Mouse (Mus musculus) layer of hippocampus, postnatal 25 days (tissue): ENCODE data around the gene Rbm15. TPM values are rescaled to one million over a fixed set of nuclear protein-coding genes. Genes with fewer than 3 reads are reported as not detected.

Experiments
- DNase-seq, 2 experiments: peaks; one replicate each; pipeline ENCODE4 v3.0.0; 2022; ENCODE audit warnings: mixed read lengths in 2 of 2, low spot score in 1 of 2; ENCODE audit errors: extremely low spot score in 1 of 2
- total RNA-seq, 2 experiments: library from RNA; stranded (reverse); gene quantifications; 2 replicates each; pipeline ENCODE4 v1.2.3; 2021

Gene Rbm15
- total RNA-seq: 10 to 100 TPM; 24.9 to 27.6 TPM

- peak; percentile 86 to 90 for DNase-seq
Observed at GRCm38 (mm10) chr3:107333381-107334201, at the start of gene Rbm15. TSS of gene Rbm15 (minus strand) at chr3:107333673.

GRCm38 (mm10) chr3:107379422-107379821 is 45.9 kb upstream of the Rbm15 start:
- DNase-seq: peak in 1 of 2 experiments; percentile 66

- DNase-seq: no peak
Observed at GRCm38 (mm10) chr3:107378626-107379025, 45.2 kb upstream of the Rbm15 start.

DNA sequence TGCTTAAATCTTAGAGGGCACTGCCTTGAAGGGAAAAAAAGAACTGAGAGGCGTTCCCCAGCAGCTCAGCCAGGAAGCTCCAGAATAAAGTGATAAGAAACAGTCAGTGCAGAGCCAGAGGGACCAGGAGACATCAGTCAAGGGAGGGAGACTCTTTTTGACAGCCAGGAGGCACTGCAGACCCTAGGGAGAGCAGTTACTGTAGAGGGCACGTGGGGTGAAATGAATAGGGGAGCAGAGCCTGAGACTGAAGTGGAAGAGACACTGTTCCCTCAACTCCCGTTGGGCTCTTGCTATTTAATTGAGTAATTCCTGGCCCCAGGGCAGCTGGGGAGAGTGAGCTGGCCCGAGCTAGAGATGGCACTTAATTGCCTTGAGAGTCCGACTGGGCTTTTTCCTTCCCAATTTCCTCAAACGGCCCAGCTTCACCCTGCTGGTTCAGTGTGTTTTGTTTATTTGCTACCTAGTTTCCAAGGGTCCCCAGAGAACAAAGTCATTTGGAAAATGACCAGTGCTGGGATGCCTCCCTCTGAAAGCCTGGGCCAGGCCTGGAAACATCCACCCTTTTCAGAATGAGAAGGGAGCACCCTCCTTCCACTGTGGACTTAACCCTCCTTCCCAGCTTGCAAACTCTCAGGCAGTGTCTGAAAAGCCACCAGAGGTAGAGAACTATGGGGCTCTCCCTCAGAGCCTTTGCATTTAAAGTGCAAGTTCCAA is 41.6 kb upstream of the Rbm15 start:
- DNase-seq: no peak

DNA sequence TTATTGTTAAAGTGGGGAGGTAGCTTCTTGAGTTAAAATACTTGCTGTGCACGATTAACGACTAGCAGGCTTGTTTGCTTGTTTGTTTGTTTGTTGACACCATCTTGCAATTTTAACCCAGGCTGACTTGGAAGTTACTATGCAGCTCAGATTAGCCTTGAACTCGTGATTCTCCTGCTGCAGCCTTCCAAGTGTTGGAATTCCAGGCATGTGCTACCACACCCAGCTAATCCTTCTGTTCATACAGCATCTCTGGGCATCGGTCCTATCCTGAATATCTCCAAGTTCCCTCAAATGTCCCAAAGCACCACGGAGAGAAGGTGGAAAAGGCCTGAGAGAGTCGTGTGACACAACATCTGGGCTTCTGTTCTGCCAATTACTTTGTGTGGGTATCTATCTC is 35.7 kb upstream of the Rbm15 start:
- no peak for DNase-seq

DNA sequence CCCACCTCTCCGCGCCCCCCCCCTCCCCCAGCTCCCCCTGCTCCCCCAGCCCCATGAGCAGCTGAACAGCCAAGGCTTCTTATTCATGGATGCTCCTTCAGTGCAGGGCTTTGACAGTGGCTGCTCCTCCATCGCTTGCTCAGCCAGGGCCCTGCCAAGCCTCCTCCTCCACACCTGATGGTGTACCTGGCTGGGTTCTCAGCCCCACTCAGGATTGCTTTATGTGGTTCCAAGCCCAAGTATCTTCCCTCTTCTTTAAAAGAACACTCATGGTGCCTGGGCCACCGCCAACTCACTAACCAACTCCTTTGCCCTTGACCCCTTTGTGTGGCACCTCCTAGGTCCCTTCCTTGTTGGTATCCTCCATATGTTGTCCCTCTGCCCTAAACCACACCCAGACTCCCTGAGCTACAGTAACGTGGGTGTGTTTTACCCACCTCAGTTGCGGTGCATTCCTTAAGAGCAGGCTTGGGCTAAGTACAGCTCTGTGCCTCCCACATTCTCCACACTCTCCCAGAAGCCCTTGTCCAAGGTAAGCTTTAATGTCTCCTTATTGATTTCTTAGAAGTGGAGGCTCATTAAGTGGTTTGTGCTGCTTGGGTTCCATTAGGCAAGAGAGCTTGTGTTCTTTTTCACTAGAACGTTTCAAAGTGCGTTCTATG is 34.6 kb upstream of the Rbm15 start:
- DNase-seq: no peak

- no peak for DNase-seq
Observed at GRCm38 (mm10) chr3:107365341-107365740, 31.9 kb upstream of the Rbm15 start.

DNA sequence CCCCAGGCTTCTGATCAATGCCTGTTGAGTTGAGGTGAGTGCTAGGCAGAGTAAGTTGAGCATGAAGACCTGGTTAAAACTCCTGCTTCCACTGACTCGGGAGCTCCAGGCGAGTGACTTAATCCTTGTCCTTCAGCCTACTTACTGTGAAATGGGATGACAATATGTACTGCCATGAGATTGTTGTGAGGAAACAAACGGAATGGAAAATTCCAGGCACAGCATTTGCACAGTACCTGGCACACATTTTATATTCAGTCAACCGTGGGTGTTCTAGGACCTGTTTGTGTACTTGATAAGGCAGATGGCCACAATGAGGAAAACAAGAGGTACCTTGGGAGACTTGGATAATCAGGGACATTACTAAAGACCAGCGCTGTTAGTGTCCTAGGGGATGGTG is 29.9 kb upstream of the Rbm15 start:
- no peak for DNase-seq

DNA sequence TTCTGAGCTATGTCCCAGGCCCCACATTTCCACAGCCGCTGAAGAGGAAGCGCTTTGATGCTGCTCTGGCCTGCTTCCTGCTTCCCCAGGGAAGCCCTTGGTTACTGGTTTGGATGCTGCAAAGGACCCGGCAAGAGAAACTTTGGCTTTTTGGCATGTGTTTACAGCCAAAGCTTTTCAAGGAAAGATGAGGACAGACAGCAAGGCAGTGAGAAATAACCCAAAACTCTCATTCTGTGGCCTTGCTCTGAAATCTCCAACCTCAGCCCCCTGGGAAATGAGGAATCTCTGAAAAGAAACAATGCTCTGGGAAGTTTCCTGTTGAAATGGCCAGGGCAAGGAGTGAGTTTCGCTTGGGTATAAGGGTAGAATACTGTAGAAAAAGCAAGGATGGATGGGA is 26.9 kb upstream of the Rbm15 start:
- no peak for DNase-seq

- DNase-seq: no peak
Observed at GRCm38 (mm10) chr3:107357700-107358234, 24.3 kb upstream of the Rbm15 start.

DNA sequence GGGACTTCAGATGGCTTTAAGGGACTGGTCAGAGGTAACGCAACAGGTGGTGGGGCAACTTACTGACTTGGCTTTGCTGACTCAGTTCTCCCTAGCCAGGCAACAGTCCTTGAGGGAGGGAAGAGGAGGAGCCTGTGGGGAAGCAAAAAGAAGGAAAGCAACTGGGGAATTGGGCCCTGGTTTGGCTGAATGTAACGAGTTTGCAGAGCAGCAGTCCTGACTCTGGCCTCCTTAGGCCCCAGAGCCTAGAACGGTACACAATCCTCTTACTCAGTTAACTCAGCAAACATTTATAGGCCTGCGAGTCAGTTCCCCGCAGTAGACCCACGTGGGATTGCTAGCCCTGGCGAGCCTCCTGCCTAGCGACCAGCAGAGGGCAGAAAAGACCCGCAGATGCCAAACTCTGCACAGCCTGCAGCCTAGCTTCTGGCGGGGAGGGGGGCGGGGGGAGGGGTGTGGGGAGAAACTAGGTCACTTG is 23.5 kb upstream of the Rbm15 start:
- DNase-seq: peak; percentile 62 to 83

DNA sequence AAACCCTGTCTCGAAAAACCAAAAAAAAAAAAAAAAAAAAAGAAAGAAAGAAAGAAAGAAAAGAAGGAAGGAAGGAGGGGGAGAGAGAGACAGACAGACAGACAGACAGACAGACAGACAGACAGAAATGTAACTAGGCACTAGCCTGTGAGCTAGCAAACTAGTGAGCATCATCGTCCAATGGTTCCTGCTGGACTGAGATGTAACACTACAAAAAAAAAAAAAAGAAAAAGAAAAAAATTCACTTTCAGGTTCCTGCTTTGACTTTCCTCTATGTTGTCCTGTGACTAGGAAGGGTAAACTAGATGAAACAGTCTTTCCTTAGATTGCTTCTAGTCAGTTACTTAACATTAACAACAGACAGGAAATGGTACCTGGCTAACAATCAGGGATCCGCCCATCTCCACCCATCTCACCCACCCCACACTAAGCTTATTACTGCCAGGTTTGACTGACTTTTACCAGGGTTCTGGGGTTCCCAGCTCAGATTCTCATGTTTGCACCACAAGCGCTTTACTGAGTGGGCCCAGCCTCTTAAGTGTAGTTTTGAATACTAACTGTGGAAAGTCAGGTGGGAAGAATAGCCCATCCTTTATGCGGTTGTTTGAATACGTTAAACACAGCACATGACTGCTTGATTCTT is 22.3 kb upstream of the Rbm15 start:
- no peak for DNase-seq

DNA sequence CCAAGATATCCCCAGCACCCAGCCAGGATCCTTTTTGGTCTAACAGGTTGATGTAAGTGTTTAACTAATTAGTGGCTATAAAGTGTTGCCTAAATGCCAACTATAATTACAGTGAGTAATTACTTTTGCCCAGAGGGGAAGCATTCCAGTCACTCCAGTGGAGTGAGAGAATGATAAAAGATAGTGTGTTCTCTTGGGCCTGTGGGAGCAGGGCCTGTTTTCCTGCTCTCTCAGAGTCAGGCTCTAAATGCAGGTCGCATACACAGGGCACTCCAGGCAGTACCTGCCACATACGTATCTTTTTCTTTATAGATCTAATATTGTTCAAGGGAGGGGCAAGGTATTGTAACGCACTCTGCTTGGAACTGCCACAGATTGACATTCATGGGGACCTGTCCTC is 18.2 kb upstream of the Rbm15 start:
- DNase-seq: no peak

GRCm38 (mm10) chr3:107349006-107349405 is 15.5 kb upstream of the Rbm15 start:
- no peak for DNase-seq

DNA sequence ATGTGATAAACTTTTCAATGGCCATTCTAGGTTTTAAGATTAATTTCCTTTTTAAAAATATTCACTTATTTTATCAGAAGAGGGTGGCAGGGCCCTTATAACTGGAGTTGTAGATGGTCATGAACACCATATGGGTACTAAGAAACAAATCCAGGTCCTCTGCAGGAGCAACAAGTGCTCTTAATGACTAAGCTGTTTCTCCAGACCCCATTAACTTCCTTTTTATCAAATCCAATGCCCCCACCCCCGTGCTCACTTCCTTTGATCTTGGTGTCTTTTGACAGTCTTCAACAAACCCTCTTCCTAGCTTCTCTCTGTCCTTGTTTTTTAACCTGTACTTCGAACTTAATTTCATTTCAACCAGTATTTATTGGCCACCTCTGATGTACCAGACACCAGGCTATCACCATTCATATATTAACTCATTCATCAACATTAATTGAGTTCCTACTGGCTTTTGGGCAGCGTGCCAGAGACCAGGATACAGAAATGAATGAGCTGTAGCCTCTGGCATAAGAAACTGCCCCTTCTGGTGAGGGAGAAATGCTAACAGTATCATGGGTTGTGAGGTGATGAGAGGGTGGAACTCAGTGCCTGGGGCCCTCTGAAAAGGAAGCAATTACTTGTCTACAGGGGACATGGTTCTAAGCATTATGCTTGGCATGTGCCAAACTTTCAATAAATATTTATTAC is 11.7 kb upstream of the Rbm15 start:
- DNase-seq: no peak

DNA sequence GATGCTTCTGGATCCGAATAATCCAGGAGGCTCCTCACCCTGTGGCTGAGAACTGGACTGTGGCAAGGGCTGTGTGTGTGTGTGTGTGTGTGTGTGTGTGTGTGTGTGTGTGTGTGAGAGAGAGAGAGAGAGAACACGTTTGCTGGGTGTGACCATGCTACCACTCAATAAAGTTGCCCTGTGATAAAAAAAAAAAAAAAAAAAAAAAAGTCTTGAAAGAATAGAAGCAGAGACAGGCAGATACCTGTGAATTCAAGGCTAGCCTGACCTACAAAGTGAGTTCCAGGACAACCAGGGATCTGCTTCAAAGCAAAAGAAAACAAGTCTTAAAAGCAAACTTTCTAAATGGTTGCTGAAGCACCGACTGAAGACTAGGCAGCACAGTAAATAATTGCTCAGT is 10.5 kb upstream of the Rbm15 start:
- no peak for DNase-seq

- no peak for DNase-seq
Observed at GRCm38 (mm10) chr3:107334202-107334934, 895 bp upstream of the Rbm15 start.

DNA sequence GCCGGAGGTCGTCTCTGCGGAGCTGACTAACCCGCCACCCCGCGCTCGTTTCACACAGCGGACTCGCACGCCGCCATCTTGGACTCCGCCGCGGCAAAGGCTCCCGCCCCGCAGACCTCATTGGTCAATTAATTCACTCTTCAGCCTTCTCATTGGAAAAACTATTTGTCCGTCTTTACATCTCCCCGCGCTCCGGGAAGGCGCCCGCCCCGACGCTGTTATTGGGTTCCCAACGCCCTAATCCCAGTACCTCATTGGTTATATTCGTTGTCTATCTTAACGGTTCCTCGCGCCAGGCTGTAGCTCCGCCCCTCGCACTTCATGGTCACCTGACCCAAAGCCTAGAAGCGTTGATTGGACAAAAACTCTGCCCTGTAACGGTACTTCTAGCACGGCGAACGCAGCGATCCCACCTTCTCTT is 503 bp downstream of the Rbm15 start:
- DNase-seq: peak; percentile 78 to 82
